Mouse (Mus musculus) urinary bladder, postnatal 4 days (tissue): Measurements from ENCODE around the gene 9130213A22Rik.

Experiments
- DNase-seq, 2 experiments: peaks; one replicate each; pipeline ENCODE4 v3.0.0; 2021 to 2022; ENCODE audit warnings: low spot score in 2 of 2

Gene 9130213A22Rik

GRCm38 (mm10) chr11:69106842-69107241 is 15.5 kb downstream of the 9130213A22Rik start:
- DNase-seq, result no peak

GRCm38 (mm10) chr11:69106299-69106698 is 16.1 kb downstream of the 9130213A22Rik start:
- no peak for DNase-seq

DNA sequence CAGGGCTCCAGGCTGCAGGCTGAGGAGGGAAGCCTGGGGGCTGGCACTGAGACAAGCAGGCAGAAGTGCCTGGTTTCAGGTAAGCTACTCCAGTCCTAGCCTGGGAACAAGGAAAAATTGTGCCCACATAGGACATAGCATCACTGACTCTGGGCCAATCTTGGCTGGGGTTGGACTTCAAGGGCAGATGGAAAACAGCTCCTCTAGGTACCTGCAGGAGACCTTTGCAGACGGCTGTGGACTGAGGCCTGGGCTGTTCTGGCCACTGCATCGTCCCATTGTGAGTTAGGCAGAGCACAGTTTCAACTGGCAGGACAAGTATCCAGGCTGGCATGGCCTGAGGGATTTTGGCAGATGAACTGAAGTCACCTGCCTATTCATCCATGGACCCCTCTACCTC is 16.6 kb downstream of the 9130213A22Rik start:
- no peak for DNase-seq

- no peak for DNase-seq
These were observed 17.2 kb downstream of the 9130213A22Rik start for GRCm38 (mm10) chr11:69105227-69105626.

- no peak for DNase-seq
These were observed 17.9 kb downstream of the 9130213A22Rik start for GRCm38 (mm10) chr11:69104487-69104886.

DNA sequence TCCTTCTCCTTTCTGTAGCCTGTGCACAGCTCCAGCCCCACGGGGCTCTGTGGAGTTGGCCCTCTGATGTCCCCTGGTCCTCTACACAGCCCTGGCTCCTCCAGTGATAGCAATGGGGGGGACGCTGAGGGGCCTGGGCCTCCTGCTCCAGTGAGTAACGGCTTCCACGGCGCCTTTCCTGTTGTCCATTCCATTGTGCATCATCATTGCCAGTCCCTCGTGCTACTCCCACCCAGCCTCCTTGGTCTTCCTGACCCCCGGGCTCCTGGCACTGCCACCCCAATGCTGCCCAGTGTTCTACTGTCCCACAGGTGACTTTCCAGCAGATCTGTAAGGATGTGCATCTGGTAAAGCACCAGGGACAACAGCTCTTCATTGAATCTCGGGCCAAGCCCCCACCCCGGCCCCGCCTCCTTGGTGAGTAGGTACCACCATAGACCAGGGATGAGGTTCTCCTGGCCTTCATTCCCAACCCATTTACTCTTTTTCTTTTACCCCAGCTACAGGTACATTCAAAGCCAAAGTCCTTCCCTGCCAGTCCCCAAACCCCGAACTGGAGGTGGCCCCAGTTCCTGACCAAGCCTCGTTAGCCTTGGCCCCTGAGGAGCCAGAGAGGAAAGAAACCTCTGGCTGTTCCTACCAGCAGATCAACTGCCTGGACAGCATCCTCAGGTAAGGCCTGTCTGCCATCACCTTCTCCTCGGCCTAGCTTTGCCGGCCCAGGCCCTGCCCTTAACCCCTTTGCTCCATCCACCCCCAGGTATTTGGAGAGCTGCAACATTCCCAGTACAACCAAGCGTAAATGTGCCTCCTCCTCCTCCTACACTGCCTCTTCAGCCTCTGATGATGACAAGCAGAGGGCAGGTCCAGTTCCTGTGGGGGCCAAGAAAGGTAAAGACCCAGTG is 18.6 kb downstream of the 9130213A22Rik start:
- no peak for DNase-seq

DNA sequence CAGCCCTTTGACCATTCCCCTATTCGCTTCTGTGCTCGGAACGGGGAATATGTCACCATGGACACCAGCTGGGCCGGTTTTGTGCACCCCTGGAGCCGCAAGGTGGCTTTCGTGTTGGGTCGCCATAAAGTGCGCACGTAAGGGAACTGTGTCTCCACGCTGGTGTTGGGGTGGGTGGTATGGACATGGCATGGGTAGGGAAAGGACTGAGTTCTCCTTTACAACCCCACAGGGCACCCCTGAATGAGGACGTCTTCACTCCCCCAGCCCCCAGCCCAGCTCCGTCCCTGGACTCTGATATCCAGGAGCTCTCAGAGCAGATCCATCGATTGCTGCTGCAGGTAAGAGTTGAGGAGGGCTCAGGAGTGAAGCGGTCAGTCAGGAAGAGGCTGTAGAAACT is 19.3 kb downstream of the 9130213A22Rik start:
- no peak for DNase-seq

DNA sequence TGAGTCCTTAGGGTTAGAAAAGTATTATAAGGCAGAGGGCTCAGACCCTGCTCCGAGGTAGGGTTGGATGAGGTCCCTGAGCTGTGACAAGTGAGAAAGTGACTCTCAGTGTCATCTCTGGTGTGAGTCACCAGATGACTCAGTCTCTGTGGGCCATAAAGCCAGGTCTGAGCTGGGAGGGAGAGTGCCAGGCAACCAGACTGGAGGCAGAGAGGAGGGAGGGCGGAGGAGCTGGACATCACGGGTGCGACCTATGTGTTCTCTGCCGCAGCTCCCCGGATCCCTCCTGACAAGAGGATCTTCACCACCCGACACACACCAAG is 20.0 kb downstream of the 9130213A22Rik start:
- no peak for DNase-seq

DNA sequence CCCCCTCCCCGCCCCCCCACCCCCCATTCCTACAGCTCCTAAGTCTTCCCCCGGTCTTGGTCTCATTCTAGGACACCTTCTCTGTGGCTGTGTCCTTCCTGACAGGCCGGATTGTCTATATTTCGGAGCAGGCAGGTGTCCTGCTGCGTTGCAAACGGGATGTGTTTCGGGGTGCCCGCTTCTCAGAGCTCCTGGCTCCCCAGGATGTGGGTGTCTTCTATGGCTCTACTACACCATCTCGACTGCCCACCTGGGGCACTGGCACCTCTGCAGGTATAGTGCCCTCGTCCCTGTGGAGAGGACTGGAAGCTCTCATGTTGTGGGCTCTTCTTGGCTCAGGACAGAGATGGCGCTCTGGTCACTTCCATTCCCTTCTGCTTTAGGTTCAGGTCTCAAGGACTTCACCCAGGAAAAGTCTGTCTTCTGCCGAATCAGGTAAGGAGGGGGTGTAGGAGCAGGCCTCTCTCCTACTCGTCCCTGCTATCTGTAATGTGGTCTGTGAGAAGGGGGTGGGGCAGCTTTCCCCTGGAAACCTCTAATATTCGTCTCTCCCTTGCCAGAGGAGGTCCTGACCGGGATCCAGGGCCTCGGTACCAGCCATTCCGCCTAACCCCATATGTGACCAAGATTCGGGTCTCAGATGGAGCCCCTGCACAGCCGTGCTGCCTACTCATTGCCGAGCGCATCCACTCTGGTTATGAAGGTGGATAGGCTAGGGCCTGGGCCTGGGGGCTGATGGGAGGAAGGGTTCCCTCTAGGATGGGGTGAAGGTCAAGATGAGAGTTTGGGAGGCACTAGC is 20.6 kb downstream of the 9130213A22Rik start:
- no peak for DNase-seq

DNA sequence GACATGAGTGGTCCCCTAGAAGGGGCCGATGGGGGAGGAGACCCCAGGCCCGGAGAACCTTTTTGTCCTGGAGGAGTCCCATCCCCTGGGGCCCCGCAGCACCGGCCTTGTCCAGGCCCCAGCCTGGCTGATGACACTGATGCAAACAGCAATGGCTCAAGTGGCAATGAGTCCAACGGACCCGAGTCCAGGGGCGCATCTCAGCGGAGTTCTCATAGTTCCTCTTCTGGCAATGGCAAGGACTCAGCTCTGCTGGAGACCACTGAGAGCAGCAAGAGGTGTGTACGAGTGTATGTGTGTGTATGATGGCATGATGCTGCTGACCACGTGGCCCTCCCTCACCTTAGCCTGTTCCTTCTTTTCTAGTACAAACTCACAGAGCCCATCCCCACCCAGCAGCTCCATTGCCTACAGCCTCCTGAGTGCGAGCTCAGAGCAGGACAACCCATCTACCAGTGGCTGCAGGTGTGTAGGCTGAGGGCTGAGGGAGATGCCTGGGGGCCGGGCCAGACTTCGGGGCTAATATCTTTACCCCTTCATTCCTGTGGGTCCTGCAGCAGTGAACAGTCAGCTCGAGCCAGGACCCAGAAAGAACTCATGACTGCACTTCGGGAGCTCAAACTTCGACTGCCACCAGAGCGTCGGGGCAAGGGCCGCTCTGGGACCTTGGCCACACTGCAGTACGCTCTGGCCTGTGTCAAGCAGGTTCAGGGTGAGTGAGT is 21.6 kb downstream of the 9130213A22Rik start:
- no peak for DNase-seq

DNA sequence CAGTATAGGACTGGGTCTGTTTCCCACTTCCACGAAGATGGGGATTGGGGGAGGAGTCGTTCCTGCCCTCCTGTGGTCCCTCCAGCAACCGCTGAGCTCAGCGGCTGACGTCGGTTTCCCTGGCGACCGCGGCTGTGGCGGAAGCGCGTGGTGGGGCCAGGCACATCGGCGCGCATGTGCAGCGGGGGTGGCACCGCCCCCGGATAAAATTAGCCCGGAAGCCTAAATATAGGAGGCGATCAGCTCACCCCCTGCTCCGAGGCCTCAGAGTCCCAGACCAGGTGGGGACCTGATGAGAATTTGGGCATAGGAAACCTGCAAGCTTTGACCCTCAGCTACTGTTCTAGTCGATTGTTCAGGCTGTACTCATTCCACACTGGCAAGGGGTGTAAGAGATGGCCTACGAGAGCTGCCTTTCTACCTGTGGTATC is 22.5 kb downstream of the 9130213A22Rik start:
- peak; percentile 84 to 92 for DNase-seq

- peak; percentile 80 to 81 for DNase-seq
These were observed 23.0 kb downstream of the 9130213A22Rik start for GRCm38 (mm10) chr11:69099177-69099914.

DNA sequence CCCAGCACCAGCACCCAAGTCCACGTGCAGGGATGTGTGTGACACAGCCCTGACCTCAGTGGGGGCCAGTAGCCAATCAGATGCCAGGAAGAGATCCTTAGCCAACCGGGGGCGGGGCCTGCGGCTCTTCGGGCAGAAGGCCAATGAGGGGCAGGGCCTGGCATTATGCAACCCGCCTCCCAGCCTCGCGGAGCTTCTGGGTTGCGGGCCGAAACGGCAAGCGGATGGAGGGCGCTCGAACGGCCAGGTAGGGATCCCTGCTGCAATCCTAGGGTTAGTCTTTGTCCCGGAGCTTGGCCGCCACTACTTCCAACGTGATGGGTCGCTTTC is 23.7 kb downstream of the 9130213A22Rik start:
- DNase-seq, result peak; percentile 93 to 95

DNA sequence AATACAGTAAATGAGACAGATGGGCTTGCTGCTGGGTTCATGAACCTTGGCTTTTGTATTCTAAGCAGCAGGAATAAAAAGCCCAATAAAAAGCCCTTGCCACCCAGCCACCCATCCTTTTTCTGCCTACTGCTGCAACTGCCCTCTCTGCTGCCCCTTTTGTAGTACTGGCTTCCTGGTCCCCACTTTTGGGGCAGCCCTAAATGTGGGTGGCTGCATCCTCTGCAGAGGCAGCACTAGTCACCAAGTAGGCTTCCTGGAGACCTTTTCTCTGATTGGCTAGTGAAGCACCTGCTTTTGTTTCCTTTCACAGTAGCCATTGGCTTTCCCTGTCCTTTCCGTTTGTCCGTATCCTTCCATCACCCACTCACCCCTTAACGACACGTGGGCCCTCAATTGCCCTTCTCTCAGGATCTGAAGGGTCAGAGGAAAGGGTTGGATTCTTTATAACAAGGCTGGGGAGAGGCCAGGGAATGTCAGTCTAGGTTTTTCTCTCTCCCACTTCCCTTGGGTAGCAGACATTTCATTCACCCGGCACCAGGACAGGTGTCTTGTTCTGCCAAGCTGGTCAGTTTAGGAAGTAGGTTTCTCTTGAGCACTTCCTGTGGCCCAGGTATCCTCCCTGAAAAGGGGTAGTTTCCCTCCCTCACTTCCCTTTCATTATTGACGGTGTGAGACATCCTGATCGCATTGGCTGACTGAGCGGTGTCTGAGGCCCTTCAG is 24.2 kb downstream of the 9130213A22Rik start:
- no peak for DNase-seq

DNA sequence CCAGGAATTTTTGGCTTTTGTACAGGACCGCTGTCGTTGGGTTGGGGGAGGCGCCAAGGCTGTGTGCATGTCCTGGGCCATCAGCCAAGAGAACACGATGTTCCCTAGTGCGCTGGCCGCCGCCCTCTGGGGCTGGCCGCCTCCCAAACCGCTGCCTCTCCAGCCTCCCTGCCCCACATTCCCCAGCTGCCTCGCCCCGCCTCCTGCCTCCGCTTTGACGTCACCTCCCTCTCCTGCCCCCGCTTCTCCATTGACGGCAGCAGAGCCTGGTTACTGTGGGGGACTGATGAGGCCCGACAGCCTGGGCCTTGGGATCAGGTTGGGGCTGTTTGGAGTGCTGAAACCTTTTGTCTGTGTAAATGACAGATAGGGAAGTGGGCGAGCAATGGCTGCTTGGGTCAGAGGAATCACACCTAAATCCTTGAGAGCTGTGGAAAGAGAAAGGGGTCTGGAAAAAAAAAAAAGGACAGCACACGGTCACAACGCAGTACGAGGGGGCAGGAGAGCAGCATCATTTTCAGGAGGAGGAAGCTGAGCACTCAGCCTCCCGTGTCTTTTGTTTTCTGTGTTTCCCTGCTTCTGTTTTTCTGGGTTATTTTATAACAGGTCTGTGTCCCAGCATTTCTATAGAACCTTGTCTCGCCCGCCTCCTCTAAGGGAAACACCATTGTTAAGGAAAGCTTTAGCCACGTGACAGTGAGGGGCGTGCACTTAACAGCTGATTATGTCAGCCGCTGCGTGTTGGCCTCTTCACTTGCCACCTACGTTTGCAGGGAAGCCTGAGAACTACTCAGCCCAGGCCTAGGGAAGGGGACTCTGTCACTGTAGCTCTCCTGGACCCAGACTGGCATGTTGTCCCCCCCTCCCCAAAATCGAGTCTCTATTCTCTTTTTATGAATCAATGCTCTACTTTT is 25.1 kb downstream of the 9130213A22Rik start:
- DNase-seq, result peak; percentile 99 to 100

GRCm38 (mm10) chr11:69096360-69096986 is 25.9 kb downstream of the 9130213A22Rik start:
- DNase-seq, result no peak

- DNase-seq, result no peak
These were observed 26.7 kb downstream of the 9130213A22Rik start for GRCm38 (mm10) chr11:69095511-69096231.

GRCm38 (mm10) chr11:69094697-69095429 is 27.5 kb downstream of the 9130213A22Rik start, which contains the start of gene Per1:
Gene Per1 (plus strand): TSS chr11:69095217.
- peak; percentile 98 to 99 for DNase-seq
